Mouse (Mus musculus) limb, embryonic 13.5 days (tissue): ENCODE results near the gene Zfp990. TPM values are rescaled to one million over a fixed set of nuclear protein-coding genes. Genes with fewer than 3 reads are reported as not detected.
A peak's percentile ranks its signal among the peaks of the same experiment; 100 is the strongest.
"Not testable (repeated sequence)": the region's sequence is repeated elsewhere in the genome, so short reads cannot be mapped to it uniquely, and the experiment has no call there.

Experiments used
- ATAC-seq: fragments of 200-750 bp; cut with Nextera tagmentation; 2 replicates; pipeline ENCODE4 v1.8.0; 2017; ENCODE audit warnings: low read depth, moderate number of reproducible peaks, moderate TSS enrichment; ENCODE audit not compliant: low FRiP score
- H3K27ac ChIP-seq: fragments of 300-500 bp; sonication (generic); 2 replicates; pipeline ENCODE4 v1.5.1; 2015; ENCODE audit warnings: inconsistent platforms, mild to moderate bottlenecking, moderate library complexity
- H3K27me3 ChIP-seq: fragments of 300-500 bp; sonication (generic); 2 replicates; pipeline ENCODE4 v1.6.1; 2015; ENCODE audit warnings: mild to moderate bottlenecking, inconsistent platforms
- H3K36me3 ChIP-seq: fragments of 300-500 bp; sonication (generic); 2 replicates; pipeline ENCODE4 v1.6.1; 2015; ENCODE audit warnings: inconsistent platforms, mild to moderate bottlenecking, moderate library complexity
- H3K4me1 ChIP-seq: fragments of 300-500 bp; sonication (generic); 2 replicates; pipeline ENCODE4 v1.6.1; 2015; ENCODE audit warnings: inconsistent platforms
- H3K4me2 ChIP-seq: fragments of 300-500 bp; sonication (generic); replicated peaks from 2 replicates; pipeline ENCODE4 v1.6.1; 2015; ENCODE audit warnings: inconsistent platforms, mild to moderate bottlenecking, moderate library complexity
- H3K4me3 ChIP-seq: fragments of 300-500 bp; sonication (generic); 2 replicates; pipeline ENCODE4 v1.5.1; 2015; ENCODE audit warnings: moderate library complexity, mild to moderate bottlenecking, inconsistent platforms
- H3K9ac ChIP-seq: fragments of 300-500 bp; sonication (generic); 2 replicates; pipeline ENCODE4 v1.6.1; 2015; ENCODE audit warnings: mild to moderate bottlenecking, inconsistent platforms
- H3K9me3 ChIP-seq: fragments of 300-500 bp; sonication (generic); 2 replicates; pipeline ENCODE4 v1.6.1; 2016; ENCODE audit warnings: inconsistent platforms
- WGBS: fragments of 180-500 bp; shearing (Covaris S2); methylation state at CpG from one replicate; pipeline ENCODE4 v1.1.7; 2015; 5-methylcytosine and 5-hydroxymethylcytosine counted together
- polyA plus RNA-seq: library from polyadenylated mRNA; unstranded; fragments of >200 nt; fragmentation: Nextera tagmentation; extraction: Ambion mirVana; gene quantifications from 2 replicates; pipeline ENCODE4 v1.2.1, GENCODE M21; 2015

The Zfp990 gene
- polyA plus RNA-seq = 0.08 and 0.10 TPM in 2 replicates

DNA sequence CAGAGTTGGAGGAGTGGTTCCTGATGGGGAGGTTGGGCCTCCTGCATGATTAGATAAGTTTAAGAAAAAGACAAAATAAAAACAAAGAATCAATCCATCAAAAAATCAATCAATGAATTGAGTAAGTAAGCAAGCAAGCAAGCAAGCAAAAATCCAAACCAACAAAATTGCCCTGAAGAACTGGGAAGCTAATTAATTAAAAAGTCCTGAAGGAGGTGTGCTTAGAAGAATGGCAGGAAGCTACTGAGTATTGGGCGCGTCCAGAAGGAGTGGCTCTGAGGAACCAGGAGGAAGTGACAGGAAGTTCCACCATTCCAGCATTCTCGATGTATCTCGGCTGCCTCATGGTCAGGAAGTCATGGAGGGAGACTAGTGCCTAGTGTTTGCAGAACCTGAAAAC lies at the start of gene Zfp990:
Zfp990 (plus strand) TSS at position 301 of the 400 bp plus-strand sequence.
- H3K36me3 ChIP-seq, H3K4me2 ChIP-seq, H3K4me3 ChIP-seq, H3K9ac ChIP-seq, H3K27me3 ChIP-seq, H3K4me1 ChIP-seq, H3K9me3 ChIP-seq, H3K27ac ChIP-seq, ATAC-seq: not testable (repeated sequence)
- WGBS = 95% methylated on average over 4 of the region's 4 CpGs

DNA sequence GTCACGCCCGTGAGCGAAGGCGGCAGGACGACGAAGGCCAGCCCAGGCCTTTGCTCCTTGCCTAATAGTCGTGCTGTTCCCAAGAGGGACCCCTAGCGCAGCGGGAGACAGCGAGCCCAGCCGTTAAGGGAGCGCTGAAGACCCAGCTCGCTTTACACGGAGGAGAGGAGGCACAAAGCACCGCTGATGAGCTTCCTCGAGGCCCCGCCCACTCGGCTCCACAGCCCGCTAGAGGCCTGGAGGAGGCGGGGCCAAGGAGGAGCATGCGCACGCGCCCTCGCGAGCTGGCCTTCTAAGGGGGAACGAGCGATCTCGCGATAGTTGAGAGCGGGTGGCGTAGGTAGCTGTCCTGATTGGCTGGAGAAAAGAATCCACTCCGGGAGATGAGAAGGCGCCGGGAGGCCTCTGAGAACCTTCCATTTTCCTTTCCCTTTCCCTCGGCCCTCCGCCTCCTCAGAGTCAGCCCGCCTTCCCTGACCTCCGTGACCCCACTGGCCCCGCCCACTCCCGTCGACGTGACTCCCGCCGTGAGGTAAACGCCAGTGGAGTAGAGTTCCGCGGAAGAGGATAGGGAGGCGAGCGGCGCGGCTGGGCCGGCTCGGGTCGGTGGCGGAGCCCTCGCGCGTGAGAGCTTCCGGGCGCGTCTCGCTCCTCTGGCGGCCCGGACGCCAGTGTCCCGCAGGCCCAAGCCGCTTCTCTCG lies 46.9 kb upstream of the Zfp990 start:
- peak overlapping the region; percentile 63 for H3K4me2 ChIP-seq
- 18% methylated on average over 67 of the region's 68 CpGs for WGBS
- peak overlapping the region; percentile 45 for H3K4me3 ChIP-seq
- not testable (repeated sequence) for ATAC-seq, H3K36me3 ChIP-seq, H3K27ac ChIP-seq, H3K4me1 ChIP-seq, H3K27me3 ChIP-seq
- peak overlapping the region; percentile 51 for H3K9ac ChIP-seq
- peaks cover 11% of the 10 kb centered on the region; the same call in 1 of the 2 replicates for H3K9me3 ChIP-seq

DNA sequence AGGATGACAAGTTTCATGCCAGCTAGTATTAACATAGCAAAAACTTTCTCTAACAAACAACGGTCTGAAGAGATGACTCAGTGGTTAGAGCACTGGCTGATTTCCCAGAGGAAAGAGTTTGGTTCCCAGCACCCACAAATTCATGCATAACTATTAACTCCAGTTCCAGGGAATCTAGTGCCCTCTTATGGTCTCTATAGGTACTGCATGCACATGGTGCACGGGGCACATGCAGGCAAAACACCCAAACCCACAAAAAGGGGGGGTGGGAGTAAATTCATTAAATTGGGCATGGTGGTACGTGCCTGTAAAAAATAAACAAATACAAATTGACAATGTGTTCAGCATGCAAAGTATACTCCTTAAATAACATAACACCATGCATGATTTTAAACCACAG lies 32.4 kb upstream of the Zfp990 start:
- H3K4me2 ChIP-seq = no peak overlapping the region
- no peaks in the 10 kb centered on the region for H3K4me1 ChIP-seq
- H3K4me3 ChIP-seq = no peak overlapping the region
- no peak overlapping the region for H3K9ac ChIP-seq
- no peak overlapping the region for H3K27ac ChIP-seq
- 85% methylated on average over 3 of the region's 3 CpGs for WGBS
- ATAC-seq = no peak
- H3K9me3 ChIP-seq = peaks cover 13% of the 10 kb centered on the region; the same call in 1 of the 2 replicates
- no peaks in the 10 kb centered on the region for H3K36me3 ChIP-seq
- H3K27me3 ChIP-seq = no peaks in the 10 kb centered on the region

DNA sequence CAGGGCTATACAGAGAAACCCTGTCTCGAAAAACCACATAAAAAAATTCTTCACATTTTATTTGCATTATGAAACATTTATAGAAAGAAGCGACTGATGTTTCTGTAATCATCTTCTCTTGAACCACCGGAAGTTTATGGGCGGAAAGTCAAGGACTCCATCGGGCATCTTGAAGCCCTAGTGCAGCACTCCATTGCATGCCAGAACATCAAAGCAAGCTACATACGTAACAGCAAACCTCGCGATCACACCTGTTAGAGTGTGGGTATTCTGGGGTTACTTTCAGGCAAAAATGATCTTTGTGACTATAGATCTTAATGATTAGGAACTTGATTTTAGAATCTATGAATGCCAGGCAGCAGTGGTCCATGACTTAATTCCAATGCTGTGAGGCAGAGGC lies 29.9 kb upstream of the Zfp990 start:
- not testable (repeated sequence) for H3K4me3 ChIP-seq, H3K4me1 ChIP-seq, H3K27me3 ChIP-seq, H3K4me2 ChIP-seq, H3K36me3 ChIP-seq, H3K9ac ChIP-seq, ATAC-seq, H3K27ac ChIP-seq
- 88% methylated on average over 8 of the region's 8 CpGs for WGBS
- peaks cover 13% of the 10 kb centered on the region; the same call in 1 of the 2 replicates for H3K9me3 ChIP-seq

DNA sequence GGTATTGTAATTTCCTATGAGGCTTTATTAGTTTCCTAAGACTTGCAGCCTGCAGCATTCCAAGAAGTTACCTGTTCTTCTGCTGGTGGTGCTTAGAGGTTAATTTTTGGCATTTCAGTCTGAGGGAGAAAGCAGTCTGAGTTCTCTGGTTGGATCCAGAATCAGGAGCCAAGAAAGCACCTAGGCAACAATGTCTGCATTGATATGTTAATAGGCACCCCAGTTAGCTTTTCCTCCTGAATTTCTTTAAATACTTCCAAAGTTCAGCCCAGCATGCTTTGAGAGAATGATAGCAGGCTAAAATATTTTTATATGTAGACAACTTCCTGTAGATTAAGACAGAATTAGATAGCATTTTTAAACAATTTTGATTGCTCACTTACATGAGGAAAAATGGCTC lies 21.2 kb upstream of the Zfp990 start:
- Histone ChIP-seq H3K27ac (no peak overlapping the region), H3K4me3 (no peak overlapping the region), H3K9me3 (no peaks in the 10 kb centered on the region), H3K36me3 (no peaks in the 10 kb centered on the region), H3K4me2 (no peak overlapping the region), H3K4me1 (no peaks in the 10 kb centered on the region), H3K9ac (no peak overlapping the region), H3K27me3 (no peaks in the 10 kb centered on the region)
- ATAC-seq = no peak

DNA sequence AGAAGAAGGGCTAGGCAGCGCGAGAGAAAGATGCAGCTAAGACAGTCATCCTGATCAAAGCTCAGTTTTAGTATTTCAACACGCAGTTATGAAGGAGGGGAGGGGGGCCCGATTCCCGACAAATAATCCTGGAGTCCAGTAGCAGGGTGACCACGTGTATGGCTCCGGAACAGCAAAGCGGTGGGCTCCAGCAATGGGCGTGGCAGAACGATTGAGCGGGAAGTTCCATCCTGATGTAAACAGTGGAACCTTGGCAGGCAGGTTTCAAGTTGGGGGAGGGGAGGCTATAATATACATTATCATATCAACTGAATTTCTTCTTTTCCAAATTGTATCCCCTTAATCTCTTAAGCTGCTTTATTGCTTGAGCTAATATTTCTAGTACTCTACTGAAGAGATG lies 18.4 kb upstream of the Zfp990 start:
- WGBS = 81% methylated on average over 11 of the region's 11 CpGs
- Histone ChIP-seq H3K9me3 (no peaks in the 10 kb centered on the region), H3K27me3 (no peaks in the 10 kb centered on the region), H3K4me1 (no peaks in the 10 kb centered on the region), H3K27ac (no peak overlapping the region), H3K36me3 (no peaks in the 10 kb centered on the region), H3K4me2 (no peak overlapping the region), H3K9ac (no peak overlapping the region), H3K4me3 (no peak overlapping the region)
- no peak for ATAC-seq

DNA sequence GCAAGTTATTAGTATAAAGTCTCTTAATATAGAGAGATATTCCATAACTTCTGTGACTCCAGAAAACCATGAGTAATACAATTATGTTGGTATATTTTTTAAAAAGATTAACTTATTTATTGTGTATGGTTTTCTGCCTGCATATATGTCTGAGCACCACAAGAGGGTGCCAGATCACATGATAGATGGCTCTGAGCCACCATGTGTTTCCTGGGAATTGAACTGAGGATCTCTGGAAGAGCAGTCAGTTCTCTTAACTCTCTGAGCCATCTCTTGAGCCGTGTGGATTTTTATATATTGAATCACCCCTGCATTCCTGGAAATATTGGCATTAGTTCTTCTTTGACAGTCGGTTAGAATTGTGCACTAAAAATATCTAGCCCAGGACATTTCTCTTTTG lies 17.2 kb upstream of the Zfp990 start:
- H3K4me3 ChIP-seq, H3K36me3 ChIP-seq, H3K9me3 ChIP-seq, H3K27me3 ChIP-seq, H3K9ac ChIP-seq, H3K27ac ChIP-seq, H3K4me2 ChIP-seq, H3K4me1 ChIP-seq, ATAC-seq: not testable (repeated sequence)
- WGBS = 65% methylated on average over 2 of the region's 2 CpGs

DNA sequence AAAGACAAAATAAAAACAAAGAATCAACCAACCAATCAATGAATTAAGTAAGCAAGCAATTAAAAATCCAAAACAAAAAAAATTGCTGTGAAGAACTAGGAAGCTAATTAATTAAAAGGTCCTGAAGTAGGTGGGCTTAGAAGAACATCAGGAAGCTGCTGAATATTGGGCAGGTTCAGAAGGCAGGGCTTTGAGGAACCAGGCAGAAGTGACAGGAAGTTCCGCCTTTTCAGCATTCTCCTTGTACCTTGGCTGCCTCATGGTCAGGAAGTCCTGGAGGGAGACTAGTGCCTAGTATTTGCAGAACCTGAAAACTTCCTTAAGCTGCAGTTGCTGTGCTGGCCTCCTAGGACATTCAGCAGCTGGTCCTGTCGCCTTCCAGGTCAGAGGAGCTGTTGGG lies 4.1 kb downstream of the Zfp990 start:
- not testable (repeated sequence) for H3K4me3 ChIP-seq, H3K9me3 ChIP-seq, H3K9ac ChIP-seq, H3K36me3 ChIP-seq, H3K4me2 ChIP-seq, H3K27me3 ChIP-seq, ATAC-seq, H3K27ac ChIP-seq, H3K4me1 ChIP-seq
- whole genome bisulfite sequencing = 44% methylated on average over 2 of the region's 2 CpGs

DNA sequence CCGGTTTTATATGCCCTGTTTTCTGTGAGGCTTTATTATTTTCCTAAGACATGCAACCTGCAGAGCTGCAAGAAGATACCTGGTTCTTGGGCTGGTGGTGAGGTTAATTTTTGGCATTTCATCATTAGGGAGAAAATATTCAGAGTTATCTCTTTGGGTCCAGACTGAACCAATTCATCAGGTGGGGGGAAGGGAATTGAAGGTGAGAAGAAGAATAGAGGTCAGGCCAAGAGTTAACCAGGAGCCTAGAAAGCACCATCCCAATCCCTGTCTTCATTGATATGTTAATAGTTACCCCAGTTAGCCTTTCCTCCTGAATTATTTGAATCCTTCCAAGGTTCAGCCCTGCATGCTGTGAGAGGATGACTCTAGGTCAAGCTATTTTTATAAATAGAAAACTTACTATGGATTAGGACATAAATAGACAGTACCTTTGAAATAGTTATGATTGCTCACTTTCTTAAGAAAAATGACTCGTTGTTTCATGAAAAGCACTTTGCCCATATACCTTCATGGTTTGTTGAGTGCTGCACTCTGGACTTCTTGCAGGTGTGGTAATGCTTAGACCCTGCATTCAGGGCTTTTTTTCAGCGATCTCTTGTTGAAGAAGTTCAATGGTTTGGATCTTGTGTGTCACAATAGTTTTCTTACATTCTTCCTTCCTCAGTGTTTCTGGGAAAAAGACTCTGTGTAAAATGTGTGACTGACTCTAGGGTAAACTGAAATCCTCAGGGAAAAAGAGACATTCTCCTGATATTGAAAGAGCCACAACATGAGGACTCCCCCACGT lies 5.4 kb downstream of the Zfp990 start:
- not testable (repeated sequence) for H3K9ac ChIP-seq, H3K4me2 ChIP-seq, H3K36me3 ChIP-seq, H3K27ac ChIP-seq, ATAC-seq, H3K4me3 ChIP-seq, H3K4me1 ChIP-seq, H3K9me3 ChIP-seq, H3K27me3 ChIP-seq
- WGBS = 77% methylated on average over 4 of the region's 4 CpGs

DNA sequence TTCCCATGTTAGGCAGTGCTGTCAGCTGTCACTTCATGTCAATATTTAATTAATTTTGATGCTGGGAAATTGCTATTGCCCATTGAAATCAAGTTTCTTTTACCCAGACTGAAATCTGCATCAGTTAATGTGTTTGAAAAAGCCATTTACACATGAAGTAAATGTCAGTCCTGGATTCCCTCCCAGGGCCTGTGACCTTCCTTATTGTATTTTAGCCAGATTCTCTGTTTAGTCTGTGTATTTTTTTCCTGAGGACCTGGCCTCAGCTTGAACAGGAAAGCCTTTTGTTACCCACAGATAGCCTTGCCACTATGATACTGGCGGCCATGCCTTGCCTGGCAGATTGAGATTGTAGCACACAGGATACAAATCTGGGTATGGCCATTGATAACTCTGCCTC lies 6.8 kb downstream of the Zfp990 start:
- H3K9ac ChIP-seq, H3K36me3 ChIP-seq, H3K27me3 ChIP-seq, H3K9me3 ChIP-seq, H3K27ac ChIP-seq, H3K4me2 ChIP-seq, ATAC-seq, H3K4me1 ChIP-seq, H3K4me3 ChIP-seq: not testable (repeated sequence)
- 93% methylated on average over 1 of the region's 1 CpGs for WGBS

DNA sequence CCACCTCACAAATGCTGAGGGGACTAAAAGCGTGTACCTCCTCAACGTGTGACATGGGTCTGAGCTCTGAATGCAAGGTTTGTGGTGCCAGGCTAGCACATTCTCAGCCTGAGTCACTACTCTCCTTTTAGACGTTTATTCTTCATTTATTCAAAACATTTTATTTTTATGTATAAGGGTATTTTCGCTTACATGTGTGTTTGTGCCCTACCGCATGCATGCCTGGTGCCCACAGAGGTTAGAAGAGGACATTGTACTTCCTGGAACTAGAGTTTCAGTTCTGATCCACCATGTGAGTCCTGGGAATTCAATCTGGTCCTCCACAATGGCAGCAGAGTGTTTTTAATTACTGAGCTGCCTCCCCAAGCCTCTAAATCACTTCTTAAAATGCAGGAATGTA lies 33.3 kb downstream of the Zfp990 start:
- H3K9ac ChIP-seq, ATAC-seq, H3K36me3 ChIP-seq, H3K4me1 ChIP-seq, H3K4me3 ChIP-seq, H3K27ac ChIP-seq, H3K4me2 ChIP-seq, H3K27me3 ChIP-seq: not testable (repeated sequence)
- peaks cover 42% of the 10 kb centered on the region for H3K9me3 ChIP-seq
- 76% methylated on average over 5 of the region's 5 CpGs for WGBS

DNA sequence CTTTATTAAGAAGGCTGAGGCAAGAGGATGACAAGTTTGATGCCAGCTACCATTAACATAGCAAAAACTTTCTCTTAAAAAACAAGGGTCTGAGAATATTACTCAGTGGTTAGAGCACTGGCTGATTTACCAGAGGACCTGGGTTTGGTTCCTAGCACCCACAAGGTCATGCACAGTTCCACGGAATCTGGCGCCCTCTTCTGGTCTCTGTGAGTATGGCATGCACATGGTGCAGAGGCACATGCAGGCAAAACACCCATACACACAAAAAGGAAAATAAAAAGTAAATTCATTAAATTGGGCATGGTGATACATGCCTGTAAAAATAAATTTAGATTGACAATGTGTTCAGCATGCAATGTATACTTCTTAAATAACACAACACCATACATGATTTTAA lies 34.5 kb downstream of the Zfp990 start:
- 31% methylated on average over 2 of the region's 2 CpGs for WGBS

More for the DNA sequence above, 34.5 kb downstream of the Zfp990 start:
- H3K4me2 ChIP-seq, ATAC-seq, H3K36me3 ChIP-seq, H3K4me1 ChIP-seq, H3K4me3 ChIP-seq, H3K9ac ChIP-seq, H3K27ac ChIP-seq, H3K27me3 ChIP-seq: not testable (repeated sequence)
- peaks cover 46% of the 10 kb centered on the region for H3K9me3 ChIP-seq
